Mouse (Mus musculus): ENCODE data around the gene Tfdp2. TPM values are rescaled to one million over a fixed set of nuclear protein-coding genes. Genes with fewer than 3 reads are reported as not detected.

The Tfdp2 gene
- polyA plus RNA-seq (2012; fragmentation: generic; extraction: Trizol): 1 to 10 TPM in 1 of 2 experiments, under 1 TPM in 1; 0.98 to 4.8 TPM

GRCm38 (mm10) chr9:96195885-96196622 is at the start of gene Tfdp2:
Gene Tfdp2 (plus strand): TSS chr9:96196275.

GRCm38 (mm10) chr9:96364141-96364838 is 168.2 kb downstream of the Tfdp2 start, which contains the start of gene Atp1b3:
Gene Atp1b3 (minus strand): TSS chr9:96364442.

Other genes with a start within 250 kb of the Tfdp2 start
- 1 to 10 TPM in 1 of 2 experiments, under 1 TPM in 1; 0.25 to 2.8 TPM for gene Xrn1, start 241.5 kb upstream of the Tfdp2 start, polyA plus RNA-seq (2012; fragmentation: generic; extraction: Trizol)
- gene Gk5, start 76.9 kb upstream of the Tfdp2 start, polyA plus RNA-seq (2012; fragmentation: generic; extraction: Trizol): 1 to 10 TPM in 1 of 2 experiments, under 1 TPM in 1; 0.09 to 1.0 TPM
- 10 to 100 TPM; 18.0 to 42.1 TPM for gene Atp1b3, start 168.2 kb downstream of the Tfdp2 start, polyA plus RNA-seq (2012; fragmentation: generic; extraction: Trizol)